Mouse (Mus musculus) liver, embryonic 16.5 days (tissue): ENCODE results near the gene Htra3. TPM values are rescaled to one million over a fixed set of nuclear protein-coding genes. Genes with fewer than 3 reads are reported as not detected.

Experiments
- ATAC-seq: fragments of 200-750 bp; cut with Nextera tagmentation; 2 replicates; pipeline ENCODE4 v1.8.0; 2017; ENCODE audit warnings: low read depth, mild to moderate bottlenecking, moderate number of reproducible peaks, moderate library complexity
- H3K27ac ChIP-seq: fragments of 300-500 bp; sonication (generic); 2 replicates; pipeline ENCODE4 v1.5.1; 2014; ENCODE audit warnings: mild to moderate bottlenecking, low read length
- H3K27me3 ChIP-seq: fragments of 300-500 bp; sonication (generic); 2 replicates; pipeline ENCODE4 v1.6.1; 2014; ENCODE audit warnings: low read depth, low read length, mixed read lengths; ENCODE audit not compliant: control insufficient read depth, insufficient read depth
- H3K36me3 ChIP-seq: fragments of 300-500 bp; sonication (generic); 2 replicates; pipeline ENCODE4 v1.6.1; 2014; ENCODE audit warnings: mild to moderate bottlenecking; ENCODE audit not compliant: control insufficient read depth, insufficient read depth
- H3K4me1 ChIP-seq: fragments of 300-500 bp; sonication (generic); 2 replicates; pipeline ENCODE4 v1.6.1; 2014; ENCODE audit warnings: low read depth, low read length, mixed read lengths; ENCODE audit not compliant: control insufficient read depth
- H3K4me2 ChIP-seq: fragments of 300-500 bp; sonication (generic); 2 replicates; pipeline ENCODE4 v1.6.1; 2014; ENCODE audit warnings: low read depth, low read length, mixed read lengths
- H3K4me3 ChIP-seq: fragments of 300-500 bp; sonication (generic); 2 replicates; pipeline ENCODE4 v1.5.1; 2014; ENCODE audit warnings: low read depth, mild to moderate bottlenecking, low read length
- H3K9ac ChIP-seq: fragments of 300-500 bp; sonication (generic); 2 replicates; pipeline ENCODE4 v1.6.1; 2014; ENCODE audit warnings: low read depth, low read length
- H3K9me3 ChIP-seq: fragments of 300-500 bp; sonication (generic); replicated peaks from 2 replicates; pipeline ENCODE4 v1.6.1; 2016; ENCODE audit warnings: low read length; ENCODE audit not compliant: control insufficient read depth
- WGBS: fragments of 180-500 bp; shearing (Covaris S2); extraction: QIAGEN DNeasy Blood & Tissue Kit; methylation state at CpG from one replicate; pipeline ENCODE4 v1.1.7; 2014; ENCODE audit not compliant: insufficient replicate concordance; 5-methylcytosine and 5-hydroxymethylcytosine counted together
- polyA plus RNA-seq: library from polyadenylated mRNA; unstranded; fragments of >200 nt; fragmentation: Nextera tagmentation; extraction: Ambion mirVana; gene quantifications from 2 replicates; pipeline ENCODE4 v1.2.1, GENCODE M21; 2015

Gene Htra3
- polyA plus RNA-seq, 1 experiment from 2014 or later = 2.9 TPM

DNA sequence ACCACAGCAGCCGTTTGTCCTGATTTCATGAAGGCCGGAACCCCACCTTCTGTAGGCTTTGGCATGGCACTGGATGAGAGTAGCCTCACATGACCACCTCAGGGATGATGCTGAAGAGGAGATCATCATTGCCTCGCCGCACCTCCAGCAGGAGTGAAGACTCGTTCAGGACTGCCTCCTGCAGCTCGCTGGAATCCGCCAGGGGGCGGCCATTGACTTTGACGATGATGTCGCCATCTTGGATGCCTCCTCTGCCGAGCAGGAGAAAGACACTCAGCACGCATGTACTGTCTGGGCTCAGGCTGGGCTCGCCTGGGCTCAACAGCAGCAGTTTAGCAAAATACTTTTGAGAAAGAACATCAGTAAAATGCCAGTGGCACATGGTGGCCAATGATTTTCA is 26.7 kb downstream of the Htra3 start:
- no peaks in the 10 kb centered on the region for H3K36me3 ChIP-seq
- H3K27ac ChIP-seq = no peak overlapping the region
- H3K4me3 ChIP-seq = no peak overlapping the region
- H3K9ac ChIP-seq = no peak overlapping the region
- no peak overlapping the region for H3K4me2 ChIP-seq
- no peaks in the 10 kb centered on the region for H3K4me1 ChIP-seq
- ATAC-seq = no peak
- no peaks in the 10 kb centered on the region for H3K27me3 ChIP-seq
- H3K9me3 ChIP-seq = no peaks in the 10 kb centered on the region
- WGBS = 74% methylated on average over 13 of the region's 13 CpGs

DNA sequence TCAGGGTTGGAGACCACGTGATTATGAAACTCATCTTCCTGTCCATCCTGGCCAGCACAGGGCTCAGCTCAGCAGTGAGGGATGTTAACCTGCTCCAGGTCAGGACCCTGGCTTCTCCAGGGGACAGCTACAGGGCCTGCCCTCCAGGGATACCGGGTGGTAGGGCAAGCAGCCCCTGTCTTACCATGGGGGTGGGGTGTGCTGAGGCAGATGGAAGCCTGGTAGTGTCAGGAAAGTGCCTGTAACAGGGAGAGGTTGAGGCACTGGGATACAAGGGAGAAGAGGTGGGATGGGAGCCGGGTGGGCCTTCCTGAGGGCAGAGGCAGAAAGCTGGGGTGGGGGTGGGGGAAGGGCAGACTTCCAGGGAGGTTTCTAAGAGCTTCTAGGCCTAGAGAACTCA is 27.3 kb downstream of the Htra3 start:
- H3K36me3 ChIP-seq = no peaks in the 10 kb centered on the region
- WGBS = 49% methylated on average over 3 of the region's 3 CpGs
- H3K4me1 ChIP-seq = no peaks in the 10 kb centered on the region
- H3K27me3 ChIP-seq = no peaks in the 10 kb centered on the region
- H3K9ac ChIP-seq = no peak overlapping the region
- no peak overlapping the region for H3K4me2 ChIP-seq
- H3K9me3 ChIP-seq = no peaks in the 10 kb centered on the region
- H3K27ac ChIP-seq = no peak overlapping the region
- no peak overlapping the region for H3K4me3 ChIP-seq
- ATAC-seq = no peak

DNA sequence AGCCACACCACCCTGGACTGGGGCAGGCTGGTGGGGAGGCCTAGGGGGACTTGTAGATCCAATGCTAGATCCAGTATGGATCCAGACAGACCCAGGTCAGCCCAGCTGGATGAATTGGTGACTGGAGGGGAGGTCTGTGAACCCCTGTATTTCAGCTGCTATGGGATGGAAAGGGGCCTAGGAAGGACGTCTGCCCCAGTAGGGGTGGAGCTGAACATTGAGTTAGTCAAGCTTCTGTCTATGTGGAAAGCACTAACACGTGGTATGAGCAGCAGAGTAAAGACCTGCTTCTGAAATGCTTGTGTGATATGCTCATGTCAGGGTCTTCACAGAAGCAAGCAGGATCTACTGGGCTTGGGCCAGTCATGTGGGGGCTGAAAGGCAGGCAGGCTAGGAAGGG is 31.4 kb downstream of the Htra3 start:
- WGBS = 19% methylated on average over 2 of the region's 2 CpGs
- Histone ChIP-seq H3K27ac (no peak overlapping the region), H3K4me2 (no peak overlapping the region), H3K27me3 (no peaks in the 10 kb centered on the region), H3K36me3 (no peaks in the 10 kb centered on the region), H3K4me3 (no peak overlapping the region), H3K4me1 (no peaks in the 10 kb centered on the region), H3K9me3 (no peaks in the 10 kb centered on the region), H3K9ac (no peak overlapping the region)
- no peak for ATAC-seq

DNA sequence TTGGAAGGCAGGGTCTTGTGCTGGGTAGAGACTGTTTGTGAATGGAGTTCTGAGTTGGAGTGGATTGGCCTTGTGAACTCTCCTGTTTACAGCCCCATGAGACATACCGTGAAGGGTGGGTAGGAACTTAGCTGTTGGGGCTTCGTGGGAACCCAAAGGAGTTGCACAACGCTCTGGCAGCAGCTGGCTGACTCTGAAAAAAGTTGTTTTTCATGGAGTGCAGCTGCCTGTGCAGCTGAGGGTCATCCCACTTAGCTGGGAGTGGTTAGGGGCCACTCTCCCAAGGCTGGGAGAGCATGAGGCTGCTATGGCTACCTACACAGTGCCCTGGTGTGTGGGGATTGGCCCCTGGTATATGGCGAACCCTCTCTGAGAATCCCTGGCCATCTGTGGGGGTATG is 32.0 kb downstream of the Htra3 start:
- no peaks in the 10 kb centered on the region for H3K4me1 ChIP-seq
- H3K9me3 ChIP-seq = no peaks in the 10 kb centered on the region
- no peak overlapping the region for H3K9ac ChIP-seq
- no peaks in the 10 kb centered on the region for H3K27me3 ChIP-seq
- 28% methylated on average over 4 of the region's 4 CpGs for WGBS
- ATAC-seq = no peak
- H3K27ac ChIP-seq = no peak overlapping the region
- H3K4me3 ChIP-seq = no peak overlapping the region
- H3K4me2 ChIP-seq = no peak overlapping the region
- H3K36me3 ChIP-seq = no peaks in the 10 kb centered on the region

DNA sequence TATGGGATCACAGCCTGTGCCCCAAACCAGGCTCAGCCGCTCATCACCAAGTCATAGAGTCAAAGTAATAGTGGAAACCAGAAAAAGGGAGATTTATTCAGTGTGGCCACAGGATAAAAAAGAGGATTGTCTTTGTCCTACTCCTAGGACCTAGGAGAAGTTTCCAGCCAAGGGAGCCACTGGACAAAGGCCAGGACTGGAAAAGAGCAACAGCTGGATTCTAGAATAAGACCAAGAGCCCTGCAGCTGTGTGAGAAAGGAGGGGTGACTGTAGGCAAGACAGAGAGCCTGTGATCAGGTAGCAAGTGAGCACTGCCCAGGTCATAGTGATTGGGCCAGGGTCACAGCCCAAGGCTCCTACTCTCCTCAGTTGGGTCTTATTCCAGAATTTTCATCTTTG is 32.7 kb downstream of the Htra3 start:
- Histone ChIP-seq H3K4me1 (no peaks in the 10 kb centered on the region), H3K36me3 (no peaks in the 10 kb centered on the region), H3K4me3 (no peak overlapping the region), H3K4me2 (no peak overlapping the region), H3K27me3 (no peaks in the 10 kb centered on the region), H3K27ac (no peak overlapping the region), H3K9me3 (no peaks in the 10 kb centered on the region), H3K9ac (no peak overlapping the region)
- WGBS = 60% methylated on average over 1 of the region's 1 CpGs
- ATAC-seq = no peak

DNA sequence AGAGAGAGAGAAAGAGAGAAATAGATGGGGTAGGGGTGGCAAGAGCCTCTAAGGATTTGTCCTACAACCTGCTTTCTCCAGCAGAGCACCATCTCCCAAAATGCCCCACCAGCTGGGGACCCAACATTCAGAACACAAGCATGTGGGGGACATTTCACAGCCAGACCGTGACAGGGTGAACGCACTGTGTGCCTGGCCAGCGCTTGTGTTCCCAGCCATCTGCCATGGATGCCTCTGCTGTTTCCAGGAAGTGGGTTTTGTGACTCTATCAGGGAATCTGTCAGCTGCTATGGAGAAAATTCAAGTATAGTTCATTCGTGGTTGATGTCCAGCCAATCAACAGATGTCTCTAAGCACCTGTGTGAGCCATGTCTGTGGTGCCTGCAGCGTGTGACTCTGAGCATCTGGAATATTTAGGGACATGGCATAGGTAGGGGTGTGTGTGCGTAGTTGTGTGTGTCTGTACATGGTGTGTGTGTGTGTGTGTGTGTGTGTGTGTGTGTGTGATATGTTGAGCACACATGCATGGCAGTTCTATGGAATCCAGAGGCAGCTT is 33.6 kb downstream of the Htra3 start:
- Histone ChIP-seq H3K27me3 (no peaks in the 10 kb centered on the region), H3K4me1 (no peaks in the 10 kb centered on the region), H3K36me3 (no peaks in the 10 kb centered on the region), H3K4me3 (no peak overlapping the region), H3K4me2 (no peak overlapping the region), H3K27ac (no peak overlapping the region), H3K9ac (no peak overlapping the region), H3K9me3 (no peaks in the 10 kb centered on the region)
- WGBS = 52% methylated on average over 6 of the region's 6 CpGs
- no peak for ATAC-seq

DNA sequence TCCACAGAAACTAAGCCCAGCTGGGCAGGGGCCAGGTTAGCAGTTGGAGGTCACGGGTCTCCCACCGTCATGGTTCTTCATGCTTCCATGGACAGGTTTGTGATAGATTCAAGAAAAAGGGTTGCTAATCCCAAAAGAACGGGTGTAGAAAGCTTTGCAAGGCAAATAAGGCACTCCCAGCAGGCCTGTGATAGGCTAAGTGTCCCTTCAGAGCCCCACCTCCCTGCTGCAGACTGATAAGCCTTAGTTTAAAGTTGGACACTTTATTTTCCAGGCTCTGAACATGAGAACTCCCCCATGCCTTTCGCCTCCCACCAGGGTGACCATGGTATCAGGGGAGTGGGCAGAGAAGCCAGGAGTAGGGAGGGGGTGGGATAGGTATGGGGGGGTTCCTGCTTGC is 35.5 kb downstream of the Htra3 start:
- Histone ChIP-seq H3K36me3 (no peaks in the 10 kb centered on the region), H3K4me3 (no peak overlapping the region), H3K4me1 (no peaks in the 10 kb centered on the region), H3K27ac (no peak overlapping the region), H3K4me2 (no peak overlapping the region), H3K27me3 (no peaks in the 10 kb centered on the region), H3K9ac (no peak overlapping the region), H3K9me3 (no peaks in the 10 kb centered on the region)
- ATAC-seq = no peak
- 35% methylated on average over 4 of the region's 4 CpGs for WGBS

DNA sequence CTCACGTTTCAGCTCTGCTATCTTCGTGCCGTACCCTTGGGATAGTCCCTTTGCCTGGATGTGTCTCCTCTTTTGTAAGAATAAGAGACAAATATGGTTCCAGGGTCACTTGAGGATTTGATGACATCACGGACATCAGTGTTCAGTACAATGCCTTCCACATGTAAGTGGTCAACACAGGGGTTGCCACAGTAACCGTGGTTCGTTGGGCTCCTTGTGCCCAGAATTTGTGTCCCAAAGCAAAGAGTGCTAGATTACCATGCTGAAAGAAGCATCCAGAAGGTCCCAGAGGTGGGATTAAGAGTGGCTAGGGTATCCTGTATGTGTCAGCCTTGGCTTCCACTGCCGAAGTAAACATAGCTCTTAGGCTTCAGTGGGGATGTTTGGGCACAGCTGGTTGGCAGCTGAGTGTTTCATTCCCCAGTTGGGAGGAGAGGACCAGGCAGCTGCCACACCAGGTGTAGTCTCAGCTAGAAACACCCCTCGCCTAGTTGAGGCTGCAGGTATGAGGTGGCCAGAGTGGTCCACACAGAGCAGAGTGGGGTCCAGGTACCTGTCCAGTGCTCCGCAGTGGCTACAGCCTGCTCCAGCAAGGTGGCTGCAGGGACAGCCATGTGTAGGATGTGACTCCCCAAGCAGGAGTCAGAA is 36.1 kb downstream of the Htra3 start:
- Histone ChIP-seq H3K36me3 (no peaks in the 10 kb centered on the region), H3K9ac (no peak overlapping the region), H3K4me1 (no peaks in the 10 kb centered on the region), H3K27me3 (no peaks in the 10 kb centered on the region), H3K4me3 (no peak overlapping the region), H3K9me3 (no peaks in the 10 kb centered on the region), H3K27ac (no peak overlapping the region), H3K4me2 (no peak overlapping the region)
- ATAC-seq = no peak
- WGBS = 62% methylated on average over 9 of the region's 9 CpGs

DNA sequence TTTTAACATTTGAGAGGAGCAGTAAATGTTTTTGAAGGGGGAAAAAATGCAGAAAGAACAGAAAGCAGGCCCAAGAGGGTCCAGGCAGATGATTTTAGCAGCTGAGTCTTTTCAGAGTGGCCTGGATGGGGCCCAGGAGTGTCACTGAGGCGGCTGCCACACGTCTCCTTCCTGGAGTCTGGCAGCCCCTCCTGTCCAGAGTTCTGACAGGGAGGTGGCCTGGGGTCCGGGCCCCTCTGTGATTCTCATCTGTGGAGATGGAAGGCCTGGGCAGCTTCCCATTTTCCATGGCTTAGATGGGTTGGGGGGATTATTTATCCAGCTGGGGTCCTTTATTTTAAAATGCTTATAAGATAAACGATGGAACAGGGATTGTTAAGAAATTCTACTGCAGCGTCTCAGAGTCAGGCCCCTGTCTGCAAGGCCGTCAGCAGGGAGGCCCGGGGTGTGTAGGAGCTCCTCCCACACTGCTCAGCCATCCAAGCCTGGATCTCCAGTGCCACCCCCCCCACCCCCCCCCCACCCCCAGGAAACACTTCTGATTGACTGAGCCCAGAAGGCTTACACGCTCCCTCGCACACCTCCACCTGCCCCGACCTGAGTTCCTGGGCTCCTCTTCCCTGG is 37.5 kb downstream of the Htra3 start:
- Histone ChIP-seq H3K27ac (no peak overlapping the region), H3K4me2 (no peak overlapping the region), H3K9me3 (no peaks in the 10 kb centered on the region), H3K36me3 (no peaks in the 10 kb centered on the region), H3K9ac (no peak overlapping the region), H3K4me3 (no peak overlapping the region), H3K4me1 (no peaks in the 10 kb centered on the region), H3K27me3 (no peaks in the 10 kb centered on the region)
- WGBS = 49% methylated on average over 10 of the region's 10 CpGs
- no peak for ATAC-seq
